23 mouse cellular contexts compared by ENCODE assay signal in genomic region chr6:118381234-118381633, GRCm38 (mm10). TPM values are rescaled to one million over a fixed set of nuclear protein-coding genes. Genes with fewer than 3 reads are reported as not detected.
DNase-seq lines count a peak whose midpoint lies in the region; ATAC-seq and TF ChIP-seq lines count a peak whose summit lies in the region.
"Had no signal": no experiment of that assay in that cellular context is flagged by ENCODE, and none has a peak within 500 bp of the region (broad histone marks: within the 10 kb centered on the region; RNA-seq: fewer than 3 reads in every experiment).

No protein-coding gene starts in this region.

- peak; percentile 48; the same call in 1 of the 2 replicates for ATAC-seq in granulocyte monocyte progenitor cell, adult 5-6 weeks (replicated peaks; ENCODE audit: poor library complexity, severe bottlenecking)
- ATAC-seq in megakaryocyte progenitor cell, adult 5-6 weeks (replicated peaks; ENCODE audit: poor library complexity): peak; percentile 46; the same call in 1 of the 2 replicates
- ATAC-seq: CD4-positive, CD25-positive, alpha-beta regulatory T cell, adult 4 months; forebrain, embryonic 13.5 days; forebrain, embryonic 16.5 days; intestine, postnatal 0 days had no signal

- H3K79me2 ChIP-seq in MEL (ENCODE audit: control insufficient read depth, insufficient read depth, low read length, poor library complexity): no peaks in the 10 kb centered on the region

- TF ChIP-seq EP300 in MEL (IDR thresholded peaks at IDR 0.05; ENCODE audit: low read depth in 1 of 2, low read length in 2 of 2): no peak

- 81% methylated on average over 4 of the region's 4 CpGs for WGBS in heart, embryonic 10.5 days

- H3K4me3 ChIP-seq in heart, embryonic 10.5 days: no peak overlapping the region
- no peak overlapping the region for H3K4me3 ChIP-seq in MEL (ENCODE audit: control insufficient read depth in 1 of 2, insufficient read depth in 1 of 2, low read depth in 2 of 2, low read length in 2 of 2)
- H3K4me3 ChIP-seq in layer of hippocampus, adult 2 months: no peak overlapping the region
- H3K4me3 ChIP-seq: forebrain, embryonic 10.5 days; forebrain, embryonic 13.5 days; gastrocnemius, adult 2 months; heart, adult 2 months; hindbrain, embryonic 12.5 days; hindbrain, embryonic 15.5 days had no signal

- peak; percentile 76 for DNase-seq in heart, adult 11 months
- DNase-seq in heart, embryonic 10.5 days (ENCODE audit: low spot score): no peak
- peak; percentile 62 for DNase-seq in MEL (ENCODE audit: low read depth, low spot score)
- DNase-seq in layer of hippocampus, adult 2 months (ENCODE audit: low spot score in 2 of 2): no peak
- no peak for DNase-seq in layer of hippocampus, adult 11-12 months (ENCODE audit: low spot score)
- no peak for DNase-seq in kidney, adult 18-20 months
- DNase-seq: adrenal gland, adult 2 months; adrenal gland, postnatal 36 days; cerebellum, adult 18-20 months; cerebellum, adult 9-10 months; cerebellum, postnatal 36 days; gastrocnemius, adult 2 months; gastrocnemius, postnatal 14 days; heart, adult 2 months had no signal

- H3K27ac ChIP-seq in heart, embryonic 10.5 days: no peak overlapping the region
- H3K27ac ChIP-seq in MEL (ENCODE audit: control insufficient read depth, low read depth, low read length): peak overlapping the region; percentile 75; the same call in 1 of the 2 replicates
- no peak overlapping the region for H3K27ac ChIP-seq in layer of hippocampus, adult 2 months
- H3K27ac ChIP-seq: forebrain, embryonic 10.5 days; forebrain, embryonic 13.5 days; gastrocnemius, adult 2 months; heart, adult 2 months; hindbrain, embryonic 12.5 days; hindbrain, embryonic 15.5 days had no signal

- TF ChIP-seq RAD21 in MEL (IDR thresholded peaks at IDR 0.05; ENCODE audit: low read depth, low read length): no peak

- peaks cover 6% of the 10 kb centered on the region for H3K4me1 ChIP-seq in heart, embryonic 10.5 days
- peaks cover 0 to 16% of the 10 kb centered on the region in 2 experiments; a peak in 3 of 4 replicates for H3K4me1 ChIP-seq in MEL (ENCODE audit: control insufficient read depth in 1 of 2, insufficient read depth in 2 of 2, low read length in 2 of 2)

- peaks cover 25% of the 10 kb centered on the region for H3K27me3 ChIP-seq in heart, embryonic 10.5 days (ENCODE audit: insufficient read depth, poor library complexity, severe bottlenecking)
- H3K27me3 ChIP-seq in MEL (ENCODE audit: control insufficient read depth in 1 of 2, insufficient read depth in 2 of 2, low read length in 2 of 2): no peaks in the 10 kb centered on the region
- H3K27me3 ChIP-seq: hindbrain, embryonic 12.5 days; hindbrain, embryonic 15.5 days had no signal

- TF ChIP-seq POLR2A in MEL (IDR thresholded peaks at IDR 0.05; ENCODE audit: control insufficient read depth in 1 of 2, insufficient read depth in 1 of 2, low read depth in 1 of 2, low read length in 2 of 2, poor library complexity in 1 of 2): no peak

- no peak overlapping the region for H3K9ac ChIP-seq in MEL (ENCODE audit: control insufficient read depth, low read depth, low read length, poor library complexity, severe bottlenecking)
- H3K9ac ChIP-seq: forebrain, embryonic 13.5 days; hindbrain, embryonic 12.5 days; hindbrain, embryonic 15.5 days had no signal

- H3K36me3 ChIP-seq in heart, embryonic 10.5 days: peaks cover 30% of the 10 kb centered on the region
- peaks cover 7 to 15% of the 10 kb centered on the region in 2 experiments; a peak in 3 of 4 replicates for H3K36me3 ChIP-seq in MEL (ENCODE audit: control insufficient read depth in 1 of 2, insufficient read depth in 2 of 2, low read length in 2 of 2)

- no peaks in the 10 kb centered on the region for H3K9me3 ChIP-seq in heart, embryonic 10.5 days
- no peaks in the 10 kb centered on the region for H3K9me3 ChIP-seq in MEL (replicated peaks; ENCODE audit: insufficient read depth, low read length)
- H3K9me3 ChIP-seq: forebrain, embryonic 10.5 days; forebrain, embryonic 13.5 days; hindbrain, embryonic 12.5 days; hindbrain, embryonic 15.5 days had no signal

- no peak for TF ChIP-seq CTCF in MEL (IDR thresholded peaks at IDR 0.05 in 2 of 3, conservative IDR thresholded peaks at IDR 0.05 in 1 of 3; ENCODE audit: control insufficient read depth in 1 of 3, insufficient read depth in 1 of 3, low read depth in 2 of 3, low read length in 3 of 3, poor library complexity in 1 of 3, severe bottlenecking in 1 of 3)
- TF ChIP-seq CTCF in layer of hippocampus, adult 2 months (conservative IDR thresholded peaks at IDR 0.05): no peak

TF ChIP-seq in MEL, 35 proteins besides CTCF, POLR2A, EP300 and RAD21:
- TF ChIP-seq USF1 (IDR thresholded peaks at IDR 0.05; ENCODE audit: low read depth, low read length) (0 out of 2 replicates have a peak, but pooled peaks have one; percentile 4), USF2 (IDR thresholded peaks at IDR 0.05; ENCODE audit: borderline replicate concordance in 1 of 2, insufficient read depth in 1 of 2, low read depth in 1 of 2, low read length in 2 of 2) (no peak), NRF1 (IDR thresholded peaks at IDR 0.05; ENCODE audit: insufficient read depth, low read depth, low read length, poor library complexity, severe bottlenecking) (no peak), SIN3A (IDR thresholded peaks at IDR 0.05; ENCODE audit: low read length) (peak; percentile 32; the same call in 1 of the 2 replicates), ELF1 (IDR thresholded peaks at IDR 0.05; ENCODE audit: low read depth, low read length) (peak; percentile 48; the same call in 1 of the 2 replicates), MXI1 (IDR thresholded peaks at IDR 0.05; ENCODE audit: low read depth, low read length) (no peak), ZNF384 (IDR thresholded peaks at IDR 0.05; ENCODE audit: low read depth, low read length) (no peak)

RNA-seq across cellular contexts. Expression of gene Bms1, which starts 38.0 kb away (rescaled TPM):
- 33.9 and 40.7 TPM in 2 replicates for polyA plus RNA-seq in heart, embryonic 10.5 days (2016; fragmentation: Nextera tagmentation; extraction: Ambion mirVana)
- total RNA-seq in MEL (2012; rRNA removed): 95.3 and 100 TPM in 2 replicates
- 100 to 1,000 TPM; 109 to 384 TPM for polyA plus RNA-seq in MEL (2012; ENCODE audit: insufficient read depth in 1 of 2, insufficient read length in 2 of 2, low read depth in 1 of 2, low replicate concordance in 2 of 2, missing spikeins in 1 of 2)
- 31.9 and 41.6 TPM in 2 replicates for total RNA-seq in granulocyte monocyte progenitor cell, adult 5-6 weeks (2014; fragmentation: Nextera tagmentation)
- total RNA-seq in granulocyte monocyte progenitor cell, adult 5-6 weeks (2017): 85.1 and 88.5 TPM in 2 replicates
- total RNA-seq in megakaryocyte progenitor cell, adult 5-6 weeks (2015): 34.2 and 39.2 TPM in 2 replicates
- 81.0 and 111 TPM in 2 replicates for total RNA-seq in megakaryocyte progenitor cell, adult 5-6 weeks (2017)
- total RNA-seq in layer of hippocampus, adult 2 months (2021): 10 to 100 TPM; 27.6 to 28.2 TPM

Comparison
In these comparisons a context has a peak if more than half of its experiments do, and no peak if none do; other contexts are left out.
1. DNase-seq: peak in heart, adult 11 months (single experiment) and MEL (single experiment); none in heart, embryonic 10.5 days (single experiment), layer of hippocampus, adult 2 months (0 of 2), layer of hippocampus, adult 11-12 months (single experiment) and kidney, adult 18-20 months (single experiment).